Mouse (Mus musculus): ENCODE measurements around the gene Rap1gap2. TPM values are rescaled to one million over a fixed set of nuclear protein-coding genes. Genes with fewer than 3 reads are reported as not detected.

The Rap1gap2 gene
- polyA plus RNA-seq, 1 experiment from 2014 or later, result 5.0 TPM

DNA sequence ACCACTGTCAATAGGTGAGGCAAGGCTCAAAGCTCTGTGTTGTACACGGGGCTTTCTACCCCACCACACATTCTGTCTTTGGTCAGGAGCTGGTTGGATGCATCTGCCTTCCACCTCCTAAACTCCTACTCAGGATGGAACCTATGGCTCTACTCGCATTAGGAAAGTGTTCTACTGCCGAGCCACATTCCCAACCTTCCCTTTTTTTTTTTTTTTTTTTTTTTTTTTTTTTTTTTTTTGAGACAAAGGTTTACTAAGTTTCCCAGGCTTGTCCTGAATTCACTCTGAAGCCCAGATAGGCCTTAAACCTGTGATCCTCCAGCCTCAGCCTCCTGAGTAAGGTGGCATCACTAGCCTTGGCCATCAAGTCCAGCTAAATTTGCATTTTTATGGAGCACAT, 90.5 kb downstream of the Rap1gap2 start:
- Histone ChIP-seq H3K9me3 (ENCODE audit: control insufficient read depth, low read length) (no peaks in the 10 kb centered on the region), H3K4me3 (ENCODE audit: low read length) (no peak overlapping the region), H3K9ac (ENCODE audit: low read depth, low read length) (no peak overlapping the region), H3K27ac (ENCODE audit: low read depth, low read length) (no peak overlapping the region), H3K27me3 (ENCODE audit: control insufficient read depth, insufficient read depth, low read length) (peaks cover 6% of the 10 kb centered on the region; the same call in 1 of the 2 replicates), H3K4me1 (ENCODE audit: control insufficient read depth, insufficient read depth, low read length) (peaks cover 24% of the 10 kb centered on the region), H3K4me2 (replicated peaks; ENCODE audit: low read depth, low read length) (no peak overlapping the region), H3K36me3 (ENCODE audit: control insufficient read depth, insufficient read depth, low read length) (no peaks in the 10 kb centered on the region)
- 81% methylated on average over 3 of the region's 3 CpGs for WGBS
- ATAC-seq (ENCODE audit: low FRiP score, low TSS enrichment), result no peak

DNA sequence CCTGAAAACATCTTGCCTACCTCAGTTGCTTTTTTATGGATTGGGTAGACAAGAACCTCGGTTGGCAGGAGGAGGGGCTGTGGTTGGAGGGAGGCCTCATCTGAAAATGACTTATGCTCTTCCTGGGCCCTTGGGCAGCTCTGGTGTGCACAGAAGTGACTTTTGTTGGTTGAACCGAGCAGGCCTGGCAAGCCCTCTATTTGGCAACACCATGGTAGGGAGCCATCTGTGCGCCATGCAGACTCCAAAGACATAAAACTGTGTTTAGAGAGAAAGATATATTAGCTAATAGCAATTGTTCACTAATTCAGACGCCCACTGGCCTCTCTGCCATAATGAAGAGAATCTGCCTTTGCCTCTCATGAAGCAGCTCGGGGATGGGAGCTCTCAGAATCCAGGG, 94.6 kb downstream of the Rap1gap2 start:
- WGBS, result 60% methylated on average over 5 of the region's 5 CpGs
- Histone ChIP-seq H3K27ac (ENCODE audit: low read depth, low read length) (no peak overlapping the region), H3K27me3 (ENCODE audit: control insufficient read depth, insufficient read depth, low read length) (peaks cover under 1% of the 10 kb centered on the region; the same call in 1 of the 2 replicates), H3K4me3 (ENCODE audit: low read length) (no peak overlapping the region), H3K4me1 (ENCODE audit: control insufficient read depth, insufficient read depth, low read length) (no peaks in the 10 kb centered on the region), H3K36me3 (ENCODE audit: control insufficient read depth, insufficient read depth, low read length) (no peaks in the 10 kb centered on the region), H3K9ac (ENCODE audit: low read depth, low read length) (no peak overlapping the region), H3K4me2 (replicated peaks; ENCODE audit: low read depth, low read length) (no peak overlapping the region), H3K9me3 (ENCODE audit: control insufficient read depth, low read length) (no peaks in the 10 kb centered on the region)
- ATAC-seq (ENCODE audit: low FRiP score, low TSS enrichment), result no peak

DNA sequence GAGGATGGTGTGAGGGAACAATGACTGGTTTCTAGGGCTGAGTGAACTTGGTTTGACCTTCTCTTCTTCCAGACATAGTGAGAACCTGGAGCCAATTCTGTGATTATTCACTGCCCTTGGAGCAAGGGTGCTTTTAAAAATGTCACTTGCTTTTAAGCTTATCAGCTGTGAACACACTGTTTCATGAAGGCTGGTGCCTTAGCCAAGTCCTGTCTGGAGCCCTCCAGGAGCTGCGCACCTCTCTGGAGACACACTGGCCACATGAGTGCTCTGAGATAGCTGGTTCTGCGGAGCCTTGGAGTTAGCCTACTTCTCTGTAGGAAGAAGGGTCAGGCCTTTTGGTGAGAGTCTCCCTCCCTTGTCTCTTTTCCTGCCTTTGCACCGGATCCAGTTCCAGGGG, 95.7 kb downstream of the Rap1gap2 start:
- Histone ChIP-seq H3K4me2 (replicated peaks; ENCODE audit: low read depth, low read length) (no peak overlapping the region), H3K4me1 (ENCODE audit: control insufficient read depth, insufficient read depth, low read length) (no peaks in the 10 kb centered on the region), H3K27me3 (ENCODE audit: control insufficient read depth, insufficient read depth, low read length) (no peaks in the 10 kb centered on the region), H3K36me3 (ENCODE audit: control insufficient read depth, insufficient read depth, low read length) (no peaks in the 10 kb centered on the region), H3K4me3 (ENCODE audit: low read length) (no peak overlapping the region), H3K9me3 (ENCODE audit: control insufficient read depth, low read length) (no peaks in the 10 kb centered on the region), H3K27ac (ENCODE audit: low read depth, low read length) (no peak overlapping the region), H3K9ac (ENCODE audit: low read depth, low read length) (no peak overlapping the region)
- no peak for ATAC-seq (ENCODE audit: low FRiP score, low TSS enrichment)
- 66% methylated on average over 3 of the region's 3 CpGs for WGBS

DNA sequence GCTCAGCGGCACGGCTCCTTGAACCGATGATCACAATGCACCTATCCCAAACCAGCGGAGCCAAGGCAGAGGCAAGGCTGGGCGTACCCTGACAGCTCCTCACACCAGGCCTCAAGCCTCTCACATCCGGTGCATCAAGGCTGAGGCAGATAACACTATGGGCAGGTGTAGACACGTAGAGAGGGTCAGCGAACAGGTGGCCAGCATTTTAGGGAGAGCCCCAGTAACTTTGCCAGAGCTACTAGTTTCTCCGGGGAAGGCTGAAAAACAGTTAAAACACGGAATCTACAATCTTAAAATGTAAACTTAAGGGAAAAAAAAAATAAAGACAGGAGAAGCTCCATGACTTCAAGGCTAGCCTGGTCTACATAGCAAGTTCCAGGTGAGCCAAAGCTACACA, 98.1 kb downstream of the Rap1gap2 start:
- no peak for ATAC-seq (ENCODE audit: low FRiP score, low TSS enrichment)
- no peaks in the 10 kb centered on the region for H3K4me1 ChIP-seq (ENCODE audit: control insufficient read depth, insufficient read depth, low read length)
- no peaks in the 10 kb centered on the region for H3K9me3 ChIP-seq (ENCODE audit: control insufficient read depth, low read length)
- H3K27me3 ChIP-seq (ENCODE audit: control insufficient read depth, insufficient read depth, low read length), result no peaks in the 10 kb centered on the region
- H3K27ac ChIP-seq (ENCODE audit: low read depth, low read length), result no peak overlapping the region
- H3K36me3 ChIP-seq (ENCODE audit: control insufficient read depth, insufficient read depth, low read length), result no peaks in the 10 kb centered on the region
- WGBS, result 92% methylated on average over 10 of the region's 10 CpGs
- no peak overlapping the region for H3K4me3 ChIP-seq (ENCODE audit: low read length)
- H3K9ac ChIP-seq (ENCODE audit: low read depth, low read length), result no peak overlapping the region
- no peak overlapping the region for H3K4me2 ChIP-seq (replicated peaks; ENCODE audit: low read depth, low read length)

DNA sequence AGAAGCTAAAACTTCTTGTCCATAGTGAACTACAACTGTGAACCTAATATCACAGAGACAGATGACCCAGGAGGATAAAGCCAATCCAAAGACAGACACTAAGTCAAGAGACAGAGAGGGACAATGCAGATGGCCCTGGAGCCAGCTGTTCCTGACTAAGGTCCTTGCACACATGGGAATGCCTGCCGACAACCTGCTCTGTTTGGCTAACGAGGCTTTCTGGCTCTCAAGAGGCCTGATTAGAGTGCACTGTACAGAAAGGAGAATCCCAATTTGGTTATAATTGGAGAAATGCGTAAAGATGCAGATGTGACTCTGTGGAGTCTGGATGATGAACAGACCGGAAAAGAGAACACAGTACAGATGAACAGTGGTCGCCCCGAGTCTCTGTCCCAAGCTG, 104.4 kb downstream of the Rap1gap2 start:
- 84% methylated on average over 6 of the region's 6 CpGs for WGBS
- no peaks in the 10 kb centered on the region for H3K9me3 ChIP-seq (ENCODE audit: control insufficient read depth, low read length)
- H3K4me3 ChIP-seq (ENCODE audit: low read length), result no peak overlapping the region
- no peaks in the 10 kb centered on the region for H3K4me1 ChIP-seq (ENCODE audit: control insufficient read depth, insufficient read depth, low read length)
- no peaks in the 10 kb centered on the region for H3K27me3 ChIP-seq (ENCODE audit: control insufficient read depth, insufficient read depth, low read length)
- ATAC-seq (ENCODE audit: low FRiP score, low TSS enrichment), result no peak
- no peak overlapping the region for H3K4me2 ChIP-seq (replicated peaks; ENCODE audit: low read depth, low read length)
- H3K9ac ChIP-seq (ENCODE audit: low read depth, low read length), result no peak overlapping the region
- no peak overlapping the region for H3K27ac ChIP-seq (ENCODE audit: low read depth, low read length)
- no peaks in the 10 kb centered on the region for H3K36me3 ChIP-seq (ENCODE audit: control insufficient read depth, insufficient read depth, low read length)

DNA sequence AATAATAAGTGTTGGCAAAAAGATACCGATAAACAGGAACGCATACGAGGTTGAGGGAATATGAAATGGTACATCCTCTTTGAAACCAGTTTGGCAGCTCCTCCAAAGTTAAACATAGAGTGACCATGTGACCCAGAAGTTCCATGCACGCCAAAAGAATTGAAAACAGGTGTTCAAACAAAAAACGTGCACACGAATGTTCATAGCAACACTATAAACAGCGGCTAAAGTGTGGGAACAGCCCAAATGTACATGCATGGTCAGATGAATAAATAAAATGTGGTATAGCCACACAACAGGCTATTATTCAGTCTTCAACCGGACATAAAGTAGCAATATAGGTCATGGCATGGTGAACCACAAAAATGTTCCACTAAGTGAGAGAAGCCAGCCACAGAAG, 108.2 kb downstream of the Rap1gap2 start:
- 78% methylated on average over 8 of the region's 8 CpGs for WGBS
- ATAC-seq (ENCODE audit: low FRiP score, low TSS enrichment), result no peak
- no peak overlapping the region for H3K4me3 ChIP-seq (ENCODE audit: low read length)

DNA sequence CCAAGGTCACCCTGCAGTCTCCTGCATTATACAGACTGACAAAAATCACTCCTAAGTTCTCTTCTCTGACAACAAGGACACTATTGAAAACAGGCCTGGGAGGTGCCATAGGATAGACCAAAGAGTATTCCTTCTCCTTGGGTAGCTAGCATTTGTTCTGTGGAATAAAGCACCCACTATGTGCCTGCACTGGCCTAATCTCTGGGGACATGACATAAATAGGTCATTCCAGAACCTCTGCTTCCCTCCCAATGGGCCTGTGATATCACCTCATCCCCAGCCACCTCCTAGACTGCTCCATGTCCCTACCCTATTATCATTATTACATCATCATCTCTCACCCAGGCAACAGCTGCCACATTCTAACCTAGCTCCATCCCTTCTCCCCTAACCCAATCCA, 108.7 kb downstream of the Rap1gap2 start:
- Histone ChIP-seq H3K27ac (ENCODE audit: low read depth, low read length) (no peak overlapping the region), H3K9me3 (ENCODE audit: control insufficient read depth, low read length) (no peaks in the 10 kb centered on the region), H3K4me2 (replicated peaks; ENCODE audit: low read depth, low read length) (no peak overlapping the region), H3K36me3 (ENCODE audit: control insufficient read depth, insufficient read depth, low read length) (no peaks in the 10 kb centered on the region), H3K27me3 (ENCODE audit: control insufficient read depth, insufficient read depth, low read length) (no peaks in the 10 kb centered on the region), H3K9ac (ENCODE audit: low read depth, low read length) (no peak overlapping the region), H3K4me1 (ENCODE audit: control insufficient read depth, insufficient read depth, low read length) (0 out of 2 replicates have a peak, but pooled peaks cover 7% of the 10 kb centered on the region), H3K4me3 (ENCODE audit: low read length) (no peak overlapping the region)
- no peak for ATAC-seq (ENCODE audit: low FRiP score, low TSS enrichment)

More for the DNA sequence above, 108.2 kb downstream of the Rap1gap2 start:
- Histone ChIP-seq H3K27ac (ENCODE audit: low read depth, low read length) (no peak overlapping the region), H3K9ac (ENCODE audit: low read depth, low read length) (no peak overlapping the region), H3K9me3 (ENCODE audit: control insufficient read depth, low read length) (no peaks in the 10 kb centered on the region), H3K4me1 (ENCODE audit: control insufficient read depth, insufficient read depth, low read length) (0 out of 2 replicates have a peak, but pooled peaks cover 7% of the 10 kb centered on the region), H3K36me3 (ENCODE audit: control insufficient read depth, insufficient read depth, low read length) (no peaks in the 10 kb centered on the region), H3K27me3 (ENCODE audit: control insufficient read depth, insufficient read depth, low read length) (no peaks in the 10 kb centered on the region), H3K4me2 (replicated peaks; ENCODE audit: low read depth, low read length) (no peak overlapping the region)

DNA sequence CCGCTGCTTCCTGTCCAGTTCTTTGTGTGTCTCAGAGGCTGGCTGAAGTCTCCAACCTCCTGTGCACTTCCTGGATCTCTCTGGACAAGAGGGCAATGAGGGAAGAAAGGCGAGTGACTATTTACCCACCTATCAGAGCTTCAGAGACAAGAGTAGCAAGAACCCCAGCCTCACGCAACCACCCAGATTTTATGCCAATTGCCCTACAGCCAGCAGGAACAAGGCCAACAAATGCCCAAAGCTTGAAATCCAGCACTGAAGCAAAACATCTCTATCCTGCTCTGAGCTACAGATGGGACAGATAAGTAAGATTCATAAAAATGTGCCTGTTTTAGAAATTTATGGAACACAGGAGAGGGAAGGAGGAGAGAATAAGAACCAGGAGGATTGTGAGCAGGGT, 109.7 kb downstream of the Rap1gap2 start:
- Histone ChIP-seq H3K27ac (ENCODE audit: low read depth, low read length) (0 out of 2 replicates have a peak overlapping the region, but pooled peaks have one; percentile 3), H3K36me3 (ENCODE audit: control insufficient read depth, insufficient read depth, low read length) (no peaks in the 10 kb centered on the region), H3K9me3 (ENCODE audit: control insufficient read depth, low read length) (no peaks in the 10 kb centered on the region), H3K9ac (ENCODE audit: low read depth, low read length) (no peak overlapping the region), H3K4me1 (ENCODE audit: control insufficient read depth, insufficient read depth, low read length) (0 out of 2 replicates have a peak, but pooled peaks cover 7% of the 10 kb centered on the region), H3K4me3 (ENCODE audit: low read length) (no peak overlapping the region), H3K4me2 (replicated peaks; ENCODE audit: low read depth, low read length) (no peak overlapping the region), H3K27me3 (ENCODE audit: control insufficient read depth, insufficient read depth, low read length) (no peaks in the 10 kb centered on the region)
- 65% methylated on average over 3 of the region's 3 CpGs for WGBS
- ATAC-seq (ENCODE audit: low FRiP score, low TSS enrichment), result no peak

DNA sequence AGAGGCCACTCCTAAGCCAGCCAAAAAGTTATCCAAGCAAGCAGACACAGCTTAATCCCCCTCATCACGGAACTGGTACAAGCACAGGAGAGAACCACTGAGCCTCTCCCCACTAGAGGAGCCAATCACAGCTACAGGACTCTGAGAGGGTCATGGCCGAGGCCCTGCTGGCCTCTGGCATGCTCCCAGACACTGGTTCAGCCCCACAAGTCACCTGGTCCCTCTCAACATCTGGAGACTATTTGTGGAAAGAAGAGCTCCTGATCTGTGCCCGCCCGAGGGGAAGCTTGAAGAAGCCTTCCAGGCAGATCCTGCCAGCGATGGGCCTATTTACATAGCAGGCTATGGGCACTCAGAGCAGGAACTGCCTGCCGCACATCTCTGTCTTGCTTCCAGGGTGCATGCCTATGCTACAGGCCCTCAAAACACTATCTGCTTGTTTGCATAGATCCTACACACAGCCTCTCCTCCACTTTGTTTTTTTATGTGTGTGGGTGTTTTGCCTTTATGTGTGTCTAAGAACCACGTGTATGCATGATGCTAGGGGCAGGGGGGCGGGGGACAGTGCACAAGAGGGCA, 111.1 kb downstream of the Rap1gap2 start:
- H3K4me3 ChIP-seq (ENCODE audit: low read length), result no peak overlapping the region
- no peak overlapping the region for H3K9ac ChIP-seq (ENCODE audit: low read depth, low read length)
- H3K4me2 ChIP-seq (replicated peaks; ENCODE audit: low read depth, low read length), result no peak overlapping the region
- 0 out of 2 replicates have a peak, but pooled peaks cover 7% of the 10 kb centered on the region for H3K4me1 ChIP-seq (ENCODE audit: control insufficient read depth, insufficient read depth, low read length)
- WGBS, result 47% methylated on average over 8 of the region's 8 CpGs
- peak; percentile 68; the same call in 1 of the 2 replicates for ATAC-seq (ENCODE audit: low FRiP score, low TSS enrichment)
- H3K9me3 ChIP-seq (ENCODE audit: control insufficient read depth, low read length), result no peaks in the 10 kb centered on the region; the same call in 1 of the 2 replicates
- no peaks in the 10 kb centered on the region for H3K36me3 ChIP-seq (ENCODE audit: control insufficient read depth, insufficient read depth, low read length)
- no peak overlapping the region for H3K27ac ChIP-seq (ENCODE audit: low read depth, low read length)
- H3K27me3 ChIP-seq (ENCODE audit: control insufficient read depth, insufficient read depth, low read length), result no peaks in the 10 kb centered on the region
